Mouse (Mus musculus) cerebellum, postnatal 4 days (tissue): ENCODE data around the gene Sdf2l1.

ENCODE experiments used
- DNase-seq, 2 experiments: peaks; one replicate each; pipeline ENCODE4 v3.0.0; 2022; ENCODE audit warnings: low spot score in 2 of 2, mixed read lengths in 1 of 2

Sdf2l1 gene

GRCm38 (mm10) chr16:17124119-17124870, 7.9 kb downstream of the Sdf2l1 start:
- DNase-seq: no peak

- DNase-seq: no peak
Observed at GRCm38 (mm10) chr16:17121569-17121968, 10.6 kb downstream of the Sdf2l1 start.

GRCm38 (mm10) chr16:17117309-17117799, 14.8 kb downstream of the Sdf2l1 start:
- DNase-seq: no peak

DNA sequence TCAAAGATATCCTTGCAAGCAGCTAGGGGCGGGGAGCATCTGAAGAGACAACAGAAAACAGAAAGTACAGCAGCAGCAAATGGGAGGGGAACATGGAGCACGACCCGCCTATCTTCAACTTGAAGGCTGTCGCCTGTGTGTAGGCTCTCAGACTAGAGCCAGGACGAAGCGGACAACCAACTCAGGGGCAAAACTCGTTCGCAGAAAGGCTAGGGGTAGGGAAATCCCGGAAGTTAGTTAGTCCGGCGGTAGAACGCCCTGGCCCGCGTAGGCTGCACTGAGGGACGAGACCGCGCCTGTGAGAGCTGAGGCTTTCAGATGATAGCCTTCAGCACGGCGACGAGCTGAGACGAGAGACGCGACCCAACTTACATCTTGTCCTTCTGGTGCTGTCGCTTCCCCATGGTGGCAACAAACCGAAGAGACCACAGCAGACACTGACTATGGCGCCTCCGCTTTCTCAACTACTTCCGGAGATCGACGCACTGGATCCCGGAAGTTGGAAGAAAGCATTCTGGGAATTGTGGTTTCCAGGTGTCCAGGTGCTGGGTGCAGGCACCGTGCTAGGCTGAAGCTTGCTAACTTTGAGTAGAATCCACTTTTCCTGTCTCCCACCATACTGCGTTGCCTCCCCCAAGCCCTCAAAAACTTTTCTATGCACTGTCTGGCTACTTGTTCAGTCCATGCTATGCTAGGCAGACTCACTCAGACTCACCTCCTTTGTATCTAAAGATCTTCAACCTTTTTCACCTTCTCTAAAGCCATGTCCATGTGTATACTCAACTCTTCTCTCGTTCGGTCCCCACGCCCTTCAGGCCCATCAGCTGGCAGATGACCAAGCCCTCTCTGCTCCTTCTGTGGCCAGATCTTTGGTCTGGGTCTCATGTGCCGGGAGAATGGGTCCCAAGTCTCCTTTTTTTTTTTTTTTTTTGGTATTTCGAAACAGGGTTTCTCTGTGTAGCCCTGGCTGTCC, 21.1 kb downstream of the Sdf2l1 start, which contains the start of gene Ppil2:
Ppil2 (minus strand) TSS at position 487 of the 973 bp plus-strand sequence.
- peak in 1 of 2 experiments; percentile 51 for DNase-seq

DNA sequence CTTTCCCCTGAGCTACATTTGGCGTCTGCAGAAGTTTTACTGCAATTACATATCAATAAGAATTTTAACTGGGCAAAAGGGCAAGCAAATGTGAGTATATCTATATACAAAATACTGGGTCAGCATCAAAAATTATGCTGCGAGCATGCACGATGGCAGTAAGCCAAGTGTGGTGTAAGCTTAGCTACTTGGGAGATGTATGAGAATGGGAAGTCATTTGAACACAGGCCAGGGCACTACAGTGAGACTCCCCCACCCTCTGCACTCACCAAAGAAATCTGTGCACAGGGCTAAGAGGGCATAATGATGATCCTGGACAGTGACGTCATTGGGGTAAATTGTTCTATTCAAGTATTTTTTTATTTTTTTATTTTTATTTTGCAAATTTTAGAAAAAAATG, 27.6 kb downstream of the Sdf2l1 start:
- no peak for DNase-seq

- DNase-seq: peak in 1 of 2 experiments; percentile 25
Observed at GRCm38 (mm10) chr16:17102630-17103220, 29.5 kb downstream of the Sdf2l1 start.

GRCm38 (mm10) chr16:17096938-17097337, 35.2 kb downstream of the Sdf2l1 start:
- DNase-seq: no peak

- no peak for DNase-seq
Observed at GRCm38 (mm10) chr16:17088346-17088745, 43.8 kb downstream of the Sdf2l1 start.

DNA sequence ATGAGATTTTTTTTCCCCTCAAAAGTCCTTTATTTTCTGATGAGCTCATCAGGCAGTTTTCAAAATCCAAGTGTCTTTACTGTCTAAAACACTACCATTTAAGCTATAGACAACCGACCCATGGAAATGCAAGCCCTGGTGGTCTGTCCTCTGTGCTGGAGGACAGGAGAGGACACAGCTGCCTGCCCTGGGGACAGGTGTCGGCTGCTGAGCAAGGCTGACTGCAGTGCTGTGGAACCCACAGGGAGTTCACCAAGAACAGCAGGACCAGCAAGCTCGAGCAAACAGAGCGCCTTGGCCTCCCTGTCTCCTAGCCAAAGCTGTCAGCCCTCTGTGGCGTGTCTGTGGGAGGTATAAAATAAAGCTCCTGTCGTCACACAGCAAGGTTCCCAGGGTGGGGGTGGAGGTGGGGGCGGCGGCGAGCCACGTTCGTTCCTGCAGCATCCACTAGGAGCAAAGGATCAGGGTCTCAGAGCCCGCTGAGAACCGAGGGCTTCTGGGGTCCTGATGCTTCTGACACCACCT, 45.5 kb downstream of the Sdf2l1 start:
- no peak for DNase-seq

GRCm38 (mm10) chr16:17086241-17086640, 45.9 kb downstream of the Sdf2l1 start:
- no peak for DNase-seq

GRCm38 (mm10) chr16:17085636-17086035, 46.5 kb downstream of the Sdf2l1 start:
- no peak for DNase-seq

DNA sequence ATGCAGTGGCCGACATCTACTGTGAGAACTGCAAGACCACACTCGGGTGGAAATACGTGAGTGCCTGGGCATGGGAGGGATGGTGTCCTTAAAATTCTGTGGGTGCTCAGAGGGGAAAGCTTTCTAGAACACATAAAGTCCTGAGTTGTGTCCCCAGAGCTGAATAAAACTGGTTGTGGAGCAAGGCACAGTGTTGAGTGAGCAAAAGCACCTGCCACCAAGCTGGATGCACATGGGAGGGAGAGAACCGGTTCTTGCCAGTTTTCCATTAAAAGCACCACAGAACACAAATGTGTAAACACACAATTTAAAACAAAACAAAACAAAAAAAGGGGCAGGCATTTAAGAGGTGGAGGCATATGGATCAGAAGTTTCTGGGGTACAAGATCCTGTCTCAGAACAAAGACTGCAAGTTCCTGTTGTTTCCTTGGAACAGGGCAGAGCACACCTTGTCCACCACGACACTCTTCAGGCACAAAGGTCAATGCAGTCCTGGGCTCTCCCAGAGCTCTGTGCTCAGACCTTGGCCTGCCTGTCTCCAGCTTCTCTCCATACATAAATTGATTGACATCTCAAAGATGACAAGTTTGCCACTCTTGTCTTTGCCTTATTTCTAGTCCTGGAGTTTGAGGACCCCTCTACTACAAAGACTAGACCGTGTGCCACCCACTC, 49.9 kb downstream of the Sdf2l1 start:
- no peak for DNase-seq
